In the genomic region with DNA sequence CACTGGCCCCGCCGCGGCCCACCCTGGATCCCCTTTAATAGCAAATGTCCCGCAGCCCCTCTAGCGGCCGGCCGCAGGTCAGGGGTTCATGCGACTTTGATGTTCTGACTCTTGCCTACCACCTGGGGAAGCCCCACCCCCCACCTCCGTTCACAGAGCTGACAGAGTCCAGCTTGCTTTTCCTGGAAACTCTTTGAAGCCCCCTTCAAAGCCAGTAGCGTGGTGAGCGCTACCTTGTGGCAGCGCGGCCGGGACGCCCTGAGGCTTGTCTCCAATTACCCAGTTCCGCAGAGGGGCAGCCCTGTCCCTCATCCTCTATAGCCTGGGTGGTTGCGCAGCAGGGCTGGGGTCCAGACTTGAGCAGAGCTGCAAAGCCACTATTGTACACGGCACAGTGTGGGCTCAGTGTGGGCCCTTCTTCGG, we compare ENCODE assay signal across 11 mouse cellular contexts. TPM values are rescaled to one million over a fixed set of nuclear protein-coding genes. Genes with fewer than 3 reads are reported as not detected.
DNase-seq lines count a peak whose midpoint lies in the region; ATAC-seq lines count a peak whose summit lies in the region.
"Had no signal": no experiment of that assay in that cellular context is flagged by ENCODE, and none has a peak within 500 bp of the region (broad histone marks: within the 10 kb centered on the region; RNA-seq: fewer than 3 reads in every experiment).

No protein-coding gene starts in this region.

- peak overlapping the region; percentile 22; the same call in 1 of the 2 replicates for H3K4me3 ChIP-seq in heart, embryonic 13.5 days
- no peak overlapping the region for H3K4me3 ChIP-seq in hindbrain, embryonic 16.5 days (ENCODE audit: low read length)
- no peak overlapping the region; the same call in 1 of the 2 replicates for H3K4me3 ChIP-seq in neural tube, embryonic 12.5 days
- H3K4me3 ChIP-seq: stomach, embryonic 15.5 days had no signal

- ATAC-seq in heart, embryonic 13.5 days (ENCODE audit: extremely low read depth, insufficient number of reproducible peaks, low FRiP score, low TSS enrichment), result no peak
- ATAC-seq in hindbrain, embryonic 16.5 days, result no peak
- ATAC-seq in neural tube, embryonic 12.5 days (ENCODE audit: low FRiP score, low read depth), result no peak

- peaks cover 56% of the 10 kb centered on the region for H3K27me3 ChIP-seq in heart, embryonic 13.5 days (replicated peaks)
- H3K27me3 ChIP-seq in hindbrain, embryonic 16.5 days (replicated peaks; ENCODE audit: control insufficient read depth, insufficient read depth, low read length), result peaks cover 7% of the 10 kb centered on the region; the same call in 1 of the 2 replicates
- H3K27me3 ChIP-seq in neural tube, embryonic 12.5 days (replicated peaks), result peaks cover 25% of the 10 kb centered on the region

- H3K9ac ChIP-seq in heart, embryonic 13.5 days, result 0 out of 2 replicates have a peak overlapping the region, but pooled peaks have one; percentile 24
- no peak overlapping the region for H3K9ac ChIP-seq in hindbrain, embryonic 16.5 days (ENCODE audit: low read depth, low read length)
- H3K9ac ChIP-seq in neural tube, embryonic 12.5 days, result no peak overlapping the region
- H3K9ac ChIP-seq: lung, embryonic 14.5 days; stomach, embryonic 15.5 days had no signal

- H3K4me2 ChIP-seq in heart, embryonic 13.5 days, result peak overlapping the region; percentile 45
- H3K4me2 ChIP-seq in hindbrain, embryonic 16.5 days (ENCODE audit: low read length), result peak overlapping the region; percentile 20
- peak overlapping the region; percentile 34 for H3K4me2 ChIP-seq in neural tube, embryonic 12.5 days (replicated peaks)
- H3K4me2 ChIP-seq: lung, embryonic 14.5 days; stomach, embryonic 15.5 days had no signal

- 9% methylated on average over 19 of the region's 19 CpGs for WGBS in heart, embryonic 13.5 days
- 5% methylated on average over 19 of the region's 19 CpGs for WGBS in hindbrain, embryonic 16.5 days
- 2% methylated on average over 19 of the region's 19 CpGs for WGBS in neural tube, embryonic 12.5 days

- H3K36me3 ChIP-seq in heart, embryonic 13.5 days, result no peaks in the 10 kb centered on the region
- no peaks in the 10 kb centered on the region for H3K36me3 ChIP-seq in hindbrain, embryonic 16.5 days (ENCODE audit: control insufficient read depth, insufficient read depth, low read length)
- H3K36me3 ChIP-seq in neural tube, embryonic 12.5 days, result no peaks in the 10 kb centered on the region
- H3K36me3 ChIP-seq: stomach, embryonic 15.5 days had no signal

- DNase-seq in heart, adult 9 months (ENCODE audit: low spot score in 2 of 2), result no peak
- peak; percentile 28 for DNase-seq in thymus, postnatal 0 days (ENCODE audit: low spot score)
- no peak for DNase-seq in thymus, adult 18-20 months
- no peak for DNase-seq in gastrocnemius, adult 18-20 months (ENCODE audit: low spot score)
- DNase-seq in gastrocnemius, postnatal 10 days, result no peak
- DNase-seq: B cell, adult 2 months; lung, embryonic 14.5 days had no signal

- H3K27ac ChIP-seq in heart, embryonic 13.5 days (replicated peaks), result no peak overlapping the region
- no peak overlapping the region for H3K27ac ChIP-seq in hindbrain, embryonic 16.5 days (ENCODE audit: low read depth, low read length)
- no peak overlapping the region for H3K27ac ChIP-seq in neural tube, embryonic 12.5 days
- H3K27ac ChIP-seq: stomach, embryonic 15.5 days had no signal

- no peaks in the 10 kb centered on the region for H3K9me3 ChIP-seq in heart, embryonic 13.5 days
- H3K9me3 ChIP-seq in hindbrain, embryonic 16.5 days (ENCODE audit: control insufficient read depth, low read length), result no peaks in the 10 kb centered on the region
- H3K9me3 ChIP-seq in neural tube, embryonic 12.5 days, result no peaks in the 10 kb centered on the region
- H3K9me3 ChIP-seq: stomach, embryonic 15.5 days had no signal

- peaks cover 22% of the 10 kb centered on the region for H3K4me1 ChIP-seq in heart, embryonic 13.5 days
- peaks cover 18% of the 10 kb centered on the region for H3K4me1 ChIP-seq in hindbrain, embryonic 16.5 days (ENCODE audit: control insufficient read depth, insufficient read depth, low read depth, low read length)
- peaks cover 28% of the 10 kb centered on the region for H3K4me1 ChIP-seq in neural tube, embryonic 12.5 days

RNA-seq across cellular contexts. Expression of a gene that starts 28.6 kb away (rescaled TPM):
- 754 and 817 TPM in 2 replicates for polyA plus RNA-seq in heart, embryonic 13.5 days (2015; fragmentation: Nextera tagmentation; extraction: Ambion mirVana)
- polyA plus RNA-seq in thymus, postnatal 0 days (2015; fragmentation: Nextera tagmentation; extraction: Ambion mirVana), result 1,685 and 1,731 TPM in 2 replicates
- 578 and 579 TPM in 2 replicates for polyA plus RNA-seq in hindbrain, embryonic 16.5 days (2015; fragmentation: Nextera tagmentation; extraction: Ambion mirVana)
- polyA plus RNA-seq in neural tube, embryonic 12.5 days (2016; fragmentation: Nextera tagmentation; extraction: Ambion mirVana), result 855 and 903 TPM in 2 replicates
- total RNA-seq in gastrocnemius, adult 18-20 months (2021), result 100 to 1,000 TPM; 619 to 713 TPM
- total RNA-seq in gastrocnemius, postnatal 10 days (2021), result 1,000 to 10,000 TPM in 1 of 2 experiments, 100 to 1,000 TPM in 1; 978 to 1,057 TPM

RNA-seq across cellular contexts. Expression of a gene that starts 35.5 kb away (rescaled TPM):
- polyA plus RNA-seq in heart, embryonic 13.5 days (2015; fragmentation: Nextera tagmentation; extraction: Ambion mirVana), result 7.5 and 7.7 TPM in 2 replicates
- polyA plus RNA-seq in thymus, postnatal 0 days (2015; fragmentation: Nextera tagmentation; extraction: Ambion mirVana), result 11.1 and 12.2 TPM in 2 replicates
- 31.6 and 40.7 TPM in 2 replicates for polyA plus RNA-seq in hindbrain, embryonic 16.5 days (2015; fragmentation: Nextera tagmentation; extraction: Ambion mirVana)
- polyA plus RNA-seq in neural tube, embryonic 12.5 days (2016; fragmentation: Nextera tagmentation; extraction: Ambion mirVana), result 21.6 and 23.8 TPM in 2 replicates
- total RNA-seq in gastrocnemius, adult 18-20 months (2021), result 10 to 100 TPM; 15.6 to 16.7 TPM
- 10 to 100 TPM; 74.5 to 75.9 TPM for total RNA-seq in gastrocnemius, postnatal 10 days (2021)
